Comparison of ENCODE assay signal across 8 mouse cellular contexts in genomic region chr1:75704832-75705650, GRCm38 (mm10).
A peak's percentile ranks its signal among the peaks of the same experiment; 100 is the strongest.
DNase-seq lines count a peak whose midpoint lies in the region; ATAC-seq lines count a peak whose summit lies in the region.

No protein-coding gene starts in this region.

- peak overlapping the region; percentile 78 for H3K27ac ChIP-seq in embryonic facial prominence, embryonic 13.5 days
- H3K27ac ChIP-seq in hindbrain, embryonic 16.5 days (ENCODE audit: low read depth, low read length): no peak overlapping the region
- no peak overlapping the region for H3K27ac ChIP-seq in midbrain, embryonic 15.5 days

- H3K4me2 ChIP-seq in embryonic facial prominence, embryonic 13.5 days: peak overlapping the region; percentile 42
- H3K4me2 ChIP-seq in hindbrain, embryonic 16.5 days (ENCODE audit: low read length): peak overlapping the region; percentile 47
- H3K4me2 ChIP-seq in midbrain, embryonic 15.5 days: peak overlapping the region; percentile 43

- no peaks in the 10 kb centered on the region for H3K36me3 ChIP-seq in embryonic facial prominence, embryonic 13.5 days
- H3K36me3 ChIP-seq in hindbrain, embryonic 16.5 days (ENCODE audit: control insufficient read depth, insufficient read depth, low read length): no peaks in the 10 kb centered on the region
- no peaks in the 10 kb centered on the region for H3K36me3 ChIP-seq in midbrain, embryonic 15.5 days (replicated peaks)

- H3K4me1 ChIP-seq in embryonic facial prominence, embryonic 13.5 days: peaks cover 15% of the 10 kb centered on the region
- peaks cover 10% of the 10 kb centered on the region for H3K4me1 ChIP-seq in hindbrain, embryonic 16.5 days (ENCODE audit: control insufficient read depth, insufficient read depth, low read depth, low read length)
- H3K4me1 ChIP-seq in midbrain, embryonic 15.5 days: peaks cover 7% of the 10 kb centered on the region; the same call in 1 of the 2 replicates

- H3K4me3 ChIP-seq in embryonic facial prominence, embryonic 13.5 days: no peak overlapping the region
- peak overlapping the region; percentile 16; the same call in 1 of the 2 replicates for H3K4me3 ChIP-seq in hindbrain, embryonic 16.5 days (ENCODE audit: low read length)
- H3K4me3 ChIP-seq in midbrain, embryonic 15.5 days: no peak overlapping the region

- ATAC-seq in embryonic facial prominence, embryonic 13.5 days (ENCODE audit: insufficient number of reproducible peaks, insufficient read depth, low FRiP score, low TSS enrichment, low read depth): 0 out of 2 replicates have a peak, but pooled peaks have one; percentile 32
- 0 out of 2 replicates have a peak, but pooled peaks have one; percentile 50 for ATAC-seq in hindbrain, embryonic 16.5 days
- ATAC-seq in midbrain, embryonic 15.5 days (replicated peaks): no peak

- H3K9ac ChIP-seq in embryonic facial prominence, embryonic 13.5 days: no peak overlapping the region; the same call in 1 of the 2 replicates
- H3K9ac ChIP-seq in hindbrain, embryonic 16.5 days (ENCODE audit: low read depth, low read length): peak overlapping the region; percentile 38
- no peak overlapping the region; the same call in 1 of the 2 replicates for H3K9ac ChIP-seq in midbrain, embryonic 15.5 days

- WGBS in embryonic facial prominence, embryonic 13.5 days: 28% methylated on average over 24 of the region's 24 CpGs
- WGBS in hindbrain, embryonic 16.5 days: 26% methylated on average over 24 of the region's 24 CpGs
- 30% methylated on average over 24 of the region's 24 CpGs for WGBS in midbrain, embryonic 15.5 days

- peak; percentile 21 for DNase-seq in kidney, postnatal 10 days
- DNase-seq in kidney, adult 9 months: no peak
- no peak for DNase-seq in spleen, postnatal 4 days (ENCODE audit: low spot score in 2 of 2)
- no peak for DNase-seq in thymus, postnatal 14 days
- DNase-seq in lung, postnatal 36 days: no peak

- H3K27me3 ChIP-seq in embryonic facial prominence, embryonic 13.5 days: no peaks in the 10 kb centered on the region
- no peaks in the 10 kb centered on the region for H3K27me3 ChIP-seq in hindbrain, embryonic 16.5 days (replicated peaks; ENCODE audit: control insufficient read depth, insufficient read depth, low read length)
- H3K27me3 ChIP-seq in midbrain, embryonic 15.5 days (replicated peaks): 0 out of 2 replicates have a peak, but pooled peaks cover 4% of the 10 kb centered on the region

- H3K9me3 ChIP-seq in embryonic facial prominence, embryonic 13.5 days: no peaks in the 10 kb centered on the region
- H3K9me3 ChIP-seq in hindbrain, embryonic 16.5 days (ENCODE audit: control insufficient read depth, low read length): no peaks in the 10 kb centered on the region
- H3K9me3 ChIP-seq in midbrain, embryonic 15.5 days: no peaks in the 10 kb centered on the region
